8 mouse cellular contexts compared by ENCODE assay signal in genomic region chr12:80894973-80895570, GRCm38 (mm10). TPM values are rescaled to one million over a fixed set of nuclear protein-coding genes. Genes with fewer than 3 reads are reported as not detected.
DNase-seq lines count a peak whose midpoint lies in the region; ATAC-seq and TF ChIP-seq lines count a peak whose summit lies in the region.

No protein-coding gene starts in this region.

- H3K4me2 ChIP-seq in embryonic facial prominence, embryonic 12.5 days (replicated peaks): peak overlapping the region; percentile 48
- H3K4me2 ChIP-seq in limb, embryonic 12.5 days: peak overlapping the region; percentile 49
- H3K4me2 ChIP-seq in midbrain, embryonic 14.5 days (ENCODE audit: low read length): peak overlapping the region; percentile 49

- H3ac ChIP-seq in C2C12 (ENCODE audit: control insufficient read depth, insufficient read length, low read depth): no peak overlapping the region

- DNase-seq in adrenal gland, postnatal 36 days: peak; percentile 80 to 85
- peak; percentile 52 to 62 for DNase-seq in heart, adult 9 months (ENCODE audit: low spot score in 2 of 2)
- DNase-seq in kidney, adult 8-10 months: peak; percentile 59 to 71
- peak; percentile 93 for DNase-seq in midbrain, embryonic 14.5 days
- peak; percentile 44 to 75 for DNase-seq in spleen, postnatal 10 days (ENCODE audit: low spot score in 2 of 2)

- WGBS in embryonic facial prominence, embryonic 12.5 days: 8% methylated on average over 19 of the region's 19 CpGs
- 16% methylated on average over 19 of the region's 19 CpGs for WGBS in limb, embryonic 12.5 days
- WGBS in midbrain, embryonic 14.5 days: 7% methylated on average over 19 of the region's 19 CpGs

- H3K79me3 ChIP-seq in C2C12 (ENCODE audit: low read depth): no peaks in the 10 kb centered on the region

- H3K36me3 ChIP-seq in C2C12 (ENCODE audit: control insufficient read depth, insufficient read depth): no peaks in the 10 kb centered on the region
- no peaks in the 10 kb centered on the region for H3K36me3 ChIP-seq in embryonic facial prominence, embryonic 12.5 days
- no peaks in the 10 kb centered on the region for H3K36me3 ChIP-seq in limb, embryonic 12.5 days
- H3K36me3 ChIP-seq in midbrain, embryonic 14.5 days (ENCODE audit: control insufficient read depth, insufficient read depth, low read length): no peaks in the 10 kb centered on the region

- no peak overlapping the region for H3K4me3 ChIP-seq in C2C12 (ENCODE audit: insufficient read depth, poor library complexity, severe bottlenecking)
- H3K4me3 ChIP-seq in embryonic facial prominence, embryonic 12.5 days: 0 out of 2 replicates have a peak overlapping the region, but pooled peaks have one; percentile 15
- H3K4me3 ChIP-seq in limb, embryonic 12.5 days (replicated peaks): peak overlapping the region; percentile 26
- peak overlapping the region; percentile 18; the same call in 1 of the 2 replicates for H3K4me3 ChIP-seq in midbrain, embryonic 14.5 days (replicated peaks; ENCODE audit: low read depth, low read length)

- H3K27ac ChIP-seq in embryonic facial prominence, embryonic 12.5 days: peak overlapping the region; percentile 51; the same call in 1 of the 2 replicates
- H3K27ac ChIP-seq in limb, embryonic 12.5 days: peak overlapping the region; percentile 17; the same call in 1 of the 2 replicates
- H3K27ac ChIP-seq in midbrain, embryonic 14.5 days (replicated peaks; ENCODE audit: low read depth, low read length): no peak overlapping the region

- peak; percentile 79; the same call in 1 of the 2 replicates for ATAC-seq in embryonic facial prominence, embryonic 12.5 days (ENCODE audit: insufficient number of reproducible peaks, insufficient read depth, low FRiP score, low TSS enrichment)
- ATAC-seq in limb, embryonic 12.5 days (ENCODE audit: insufficient number of reproducible peaks, insufficient read depth, low FRiP score, low TSS enrichment, low read depth): peak; percentile 63; the same call in 1 of the 2 replicates
- peak; percentile 84; the same call in 1 of the 2 replicates for ATAC-seq in midbrain, embryonic 14.5 days (ENCODE audit: low FRiP score, low TSS enrichment)

- no peaks in the 10 kb centered on the region for H3K9me3 ChIP-seq in embryonic facial prominence, embryonic 12.5 days
- 0 out of 2 replicates have a peak, but pooled peaks cover 3% of the 10 kb centered on the region for H3K9me3 ChIP-seq in limb, embryonic 12.5 days
- no peaks in the 10 kb centered on the region for H3K9me3 ChIP-seq in midbrain, embryonic 14.5 days (ENCODE audit: control insufficient read depth, low read length)

- no peaks in the 10 kb centered on the region for H3K4me1 ChIP-seq in embryonic facial prominence, embryonic 12.5 days
- H3K4me1 ChIP-seq in limb, embryonic 12.5 days (replicated peaks): no peaks in the 10 kb centered on the region; the same call in 1 of the 2 replicates
- H3K4me1 ChIP-seq in midbrain, embryonic 14.5 days (ENCODE audit: control insufficient read depth, insufficient read depth, low read length): no peaks in the 10 kb centered on the region

- peak; percentile 93 for TF ChIP-seq CTCF in C2C12 (IDR thresholded peaks at IDR 0.05; ENCODE audit: control insufficient read depth, insufficient read depth, insufficient read length)

- no peaks in the 10 kb centered on the region for H3K27me3 ChIP-seq in C2C12 (ENCODE audit: control insufficient read depth, insufficient read depth, insufficient read length)
- no peaks in the 10 kb centered on the region for H3K27me3 ChIP-seq in embryonic facial prominence, embryonic 12.5 days
- no peaks in the 10 kb centered on the region for H3K27me3 ChIP-seq in limb, embryonic 12.5 days
- H3K27me3 ChIP-seq in midbrain, embryonic 14.5 days (ENCODE audit: control insufficient read depth, insufficient read depth, low read length): no peaks in the 10 kb centered on the region

- no peaks in the 10 kb centered on the region for H3K79me2 ChIP-seq in C2C12 (ENCODE audit: control insufficient read depth, insufficient read depth)

- H3K9ac ChIP-seq in embryonic facial prominence, embryonic 12.5 days: no peak overlapping the region
- peak overlapping the region; percentile 31; the same call in 1 of the 2 replicates for H3K9ac ChIP-seq in limb, embryonic 12.5 days (replicated peaks)
- H3K9ac ChIP-seq in midbrain, embryonic 14.5 days (replicated peaks; ENCODE audit: low read length): 0 out of 2 replicates have a peak overlapping the region, but pooled peaks have one; percentile 24

TF ChIP-seq in C2C12, 6 proteins besides CTCF, POLR2A, EP300 and RAD21:
- TF ChIP-seq MAX (IDR thresholded peaks at IDR 0.05) (no peak), FOSL1 (IDR thresholded peaks at IDR 0.05; ENCODE audit: insufficient read depth, low read length, poor library complexity, severe bottlenecking) (no peak), MYOD1 (IDR thresholded peaks at IDR 0.05; ENCODE audit: control insufficient read depth, insufficient read length, low read depth) (no peak), CEBPB (IDR thresholded peaks at IDR 0.05; ENCODE audit: low read depth) (no peak), USF1 (IDR thresholded peaks at IDR 0.05; ENCODE audit: low read depth) (no peak), MYOG (IDR thresholded peaks at IDR 0.05; ENCODE audit: control insufficient read depth, extremely low read depth, insufficient read length) (no peak)

RNA-seq across cellular contexts. Expression of gene Srsf5, which starts 50.2 kb away (rescaled TPM):
- 113 TPM for polyA plus RNA-seq in C2C12 (2012; fragmentation: generic; extraction: Trizol)
- total RNA-seq in adrenal gland, postnatal 36 days (2021): 100 to 1,000 TPM; 277 to 316 TPM
- polyA plus RNA-seq in embryonic facial prominence, embryonic 12.5 days (2016; fragmentation: Nextera tagmentation; extraction: Ambion mirVana): 595 and 694 TPM in 2 replicates
- polyA plus RNA-seq in limb, embryonic 12.5 days (2016; fragmentation: Nextera tagmentation; extraction: Ambion mirVana): 630 and 662 TPM in 2 replicates
- 283 and 294 TPM in 2 replicates for polyA plus RNA-seq in midbrain, embryonic 14.5 days (2014; fragmentation: Nextera tagmentation; extraction: Ambion mirVana)
